Mouse (Mus musculus): ENCODE measurements around the gene Rbms3.

Rbms3 gene

GRCm38 (mm10) chr9:117107926-117108325 is 521.8 kb downstream of the Rbms3 start:
- DNase-seq (ENCODE audit: low spot score in 2 of 2) = no peak

- no peak for DNase-seq (ENCODE audit: low spot score in 2 of 2)
These were observed 527.3 kb downstream of the Rbms3 start for GRCm38 (mm10) chr9:117102198-117102930.

DNA sequence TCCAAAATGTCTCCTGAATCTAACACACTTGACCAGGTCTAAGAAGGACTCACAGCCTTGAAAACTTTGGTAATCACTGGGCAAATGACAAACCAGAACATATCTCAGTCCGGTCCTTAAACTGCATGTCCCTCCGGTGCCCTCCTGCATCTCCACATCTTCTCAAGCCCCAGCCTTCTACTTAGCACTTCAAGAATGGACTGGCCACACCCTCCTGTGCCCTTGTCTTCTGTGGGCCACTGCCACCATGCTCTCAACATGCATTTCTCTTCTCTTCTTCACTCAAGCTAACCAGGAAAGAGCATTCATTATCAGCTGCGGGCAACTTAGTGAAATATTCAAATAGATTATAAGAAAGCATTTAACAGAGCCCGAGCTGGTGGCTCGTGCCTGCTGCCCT is 529.5 kb downstream of the Rbms3 start:
- no peak for DNase-seq (ENCODE audit: low spot score in 2 of 2)

- no peak for DNase-seq (ENCODE audit: low spot score in 2 of 2)
These were observed 536.2 kb downstream of the Rbms3 start for GRCm38 (mm10) chr9:117093551-117093950.

DNA sequence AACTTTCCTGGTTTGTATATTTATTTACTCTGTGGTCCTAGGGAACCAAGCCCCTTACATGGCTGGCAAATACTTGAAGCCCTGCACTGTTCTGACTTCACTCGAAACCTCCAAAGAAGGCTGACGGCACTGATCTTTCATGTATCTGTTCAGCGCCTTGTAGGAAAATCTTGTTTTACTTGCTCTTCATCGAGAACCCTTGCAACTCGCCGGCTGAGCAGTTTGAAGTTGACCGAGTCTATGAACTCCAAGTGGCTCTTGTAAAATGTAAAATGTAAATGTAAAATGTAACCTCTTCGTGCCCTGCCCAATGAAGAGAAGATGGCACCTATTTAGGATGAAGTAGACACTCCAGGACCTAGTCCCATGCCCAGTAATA is 537.5 kb downstream of the Rbms3 start:
- DNase-seq (ENCODE audit: low spot score in 2 of 2) = no peak

DNA sequence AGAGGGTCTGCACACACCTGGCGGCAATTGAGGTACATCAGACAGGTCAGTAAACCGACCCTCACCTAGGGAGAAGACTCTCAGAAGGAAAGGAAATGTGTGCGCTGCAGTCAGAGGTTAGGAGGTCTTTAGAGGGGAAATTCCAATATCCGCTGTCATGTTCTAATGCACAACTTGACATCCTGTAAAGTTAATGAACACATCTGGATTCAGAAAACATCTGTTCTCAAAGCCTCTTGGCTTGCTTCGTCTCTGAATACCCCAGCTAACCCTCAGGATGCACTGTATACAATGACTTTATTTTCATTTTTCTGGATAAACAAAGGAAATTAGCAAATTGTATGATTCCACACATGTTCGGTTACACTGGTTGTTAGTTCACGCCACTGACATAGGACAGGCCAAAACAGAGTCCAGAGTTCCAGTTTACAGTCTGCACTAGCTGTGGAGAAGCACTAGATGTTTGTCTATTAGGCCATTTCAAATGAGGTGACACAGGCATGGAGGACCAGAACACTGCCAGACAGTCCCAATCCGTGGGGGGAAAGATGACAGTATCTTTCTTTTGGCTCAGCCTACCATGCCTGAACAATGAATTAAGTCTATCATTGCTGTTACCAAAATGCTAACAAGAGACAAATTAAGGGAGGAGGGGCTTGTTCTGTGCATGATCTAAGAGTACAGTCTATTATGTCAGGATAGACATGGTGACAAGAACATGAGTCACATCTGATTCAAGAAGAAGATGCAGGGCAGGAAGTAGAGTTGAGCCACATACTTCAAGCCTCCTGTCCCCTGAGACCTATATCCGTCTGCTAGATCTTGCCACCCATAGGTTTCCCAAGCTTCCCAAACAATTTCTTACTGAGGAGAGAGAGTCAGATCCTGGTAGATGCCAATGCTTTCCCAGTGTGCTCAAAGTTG is 538.2 kb downstream of the Rbms3 start:
- DNase-seq (ENCODE audit: low spot score in 2 of 2) = no peak

DNA sequence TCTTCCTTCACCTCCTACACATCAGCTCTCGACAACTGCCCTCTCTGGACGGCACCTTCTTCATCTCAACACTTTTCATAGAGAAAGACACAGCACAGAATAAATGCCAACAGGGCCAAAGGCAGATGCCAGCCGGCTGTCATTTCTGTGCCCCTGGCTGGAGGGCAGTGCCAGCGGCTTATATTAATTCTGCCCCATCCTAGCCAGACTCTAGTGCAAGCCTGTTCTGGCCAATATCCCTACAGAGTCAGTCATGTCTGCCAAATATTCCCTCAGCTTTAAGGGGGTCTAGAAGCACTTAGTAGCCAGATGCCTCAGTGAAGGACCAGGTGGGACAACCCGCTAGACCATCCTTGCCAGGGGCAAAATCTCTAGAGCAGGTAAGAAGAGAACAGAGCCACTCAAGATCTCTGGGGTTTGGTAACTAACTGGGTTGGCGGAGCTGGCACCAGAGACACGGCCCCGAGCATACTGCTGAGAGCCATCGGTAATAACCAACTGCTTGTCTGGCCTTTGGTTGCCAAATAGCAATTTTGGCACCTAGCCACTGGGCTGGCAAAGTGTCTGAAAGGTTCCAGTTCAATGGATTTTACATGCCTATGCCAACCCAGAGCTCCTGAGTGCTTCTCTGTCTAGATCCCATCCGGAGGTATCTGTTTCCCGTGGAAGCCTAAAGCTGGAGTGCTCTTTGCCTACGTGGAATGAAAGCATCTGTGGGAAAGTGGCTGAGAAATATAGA is 540.1 kb downstream of the Rbms3 start:
- peak in 1 of 2 experiments; percentile 2 for DNase-seq (ENCODE audit: low spot score in 2 of 2)

GRCm38 (mm10) chr9:117088309-117088708 is 541.4 kb downstream of the Rbms3 start:
- no peak for DNase-seq (ENCODE audit: low spot score in 2 of 2)

- no peak for DNase-seq (ENCODE audit: low spot score in 2 of 2)
These were observed 544.0 kb downstream of the Rbms3 start for GRCm38 (mm10) chr9:117085706-117086105.

- no peak for DNase-seq (ENCODE audit: low spot score in 2 of 2)
These were observed 545.2 kb downstream of the Rbms3 start for GRCm38 (mm10) chr9:117084471-117084870.

DNA sequence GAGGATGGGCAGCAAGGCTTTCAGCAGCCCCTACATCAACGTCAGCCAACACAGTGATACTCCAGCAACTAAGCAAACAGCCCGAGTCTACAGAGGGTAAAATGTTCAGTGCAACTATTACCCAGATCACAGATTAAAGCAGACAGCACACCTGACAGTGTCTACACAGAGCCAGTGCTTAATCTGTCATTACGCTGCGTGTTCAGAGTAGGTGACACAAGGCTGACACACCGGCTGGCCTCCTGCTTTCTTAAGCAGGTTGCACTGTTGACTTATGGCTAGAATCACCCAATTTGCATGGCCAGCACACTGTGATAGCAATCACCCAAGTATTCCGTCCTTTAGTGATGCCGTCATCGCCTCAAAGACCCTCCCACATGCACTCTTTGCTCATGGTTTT is 550.2 kb downstream of the Rbms3 start:
- no peak for DNase-seq (ENCODE audit: low spot score in 2 of 2)

DNA sequence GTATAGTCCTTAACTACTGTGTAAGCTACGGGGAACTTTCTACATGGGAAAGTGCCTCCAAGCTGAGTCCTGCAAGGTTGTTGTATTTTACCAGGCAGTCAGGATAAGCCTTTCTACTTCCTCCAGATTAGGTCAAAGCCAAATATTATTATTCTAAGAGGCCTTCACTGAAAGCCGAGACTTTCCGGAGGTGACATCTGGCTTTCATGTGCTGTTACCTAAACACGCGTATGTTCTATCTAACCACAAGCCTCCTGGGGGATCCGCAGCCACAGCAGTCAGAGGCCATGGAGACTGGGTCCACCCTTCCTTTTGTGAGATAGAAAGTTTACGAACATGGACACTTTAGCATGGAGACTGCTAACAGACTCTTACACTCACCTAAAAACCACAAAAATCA is 552.2 kb downstream of the Rbms3 start:
- no peak for DNase-seq (ENCODE audit: low spot score in 2 of 2)

DNA sequence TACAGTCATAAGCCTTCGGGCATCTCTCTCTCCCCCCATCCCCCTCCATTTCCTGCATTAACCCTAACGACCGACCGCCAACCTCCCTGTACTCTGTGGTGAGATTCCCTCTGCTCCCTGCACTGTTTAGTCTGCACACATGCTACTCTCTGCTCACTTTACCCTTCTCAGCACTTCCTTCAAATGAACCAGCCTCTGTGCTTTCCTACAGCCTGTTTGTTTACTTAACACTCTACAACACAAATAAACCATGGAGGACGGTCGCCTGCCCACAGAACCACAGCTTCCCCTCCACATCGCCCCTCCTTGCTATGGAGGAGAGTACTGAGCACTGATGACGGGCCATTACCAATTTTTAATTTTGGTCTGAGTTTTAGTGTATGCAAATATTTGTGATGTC is 552.9 kb downstream of the Rbms3 start:
- DNase-seq (ENCODE audit: low spot score in 2 of 2) = no peak

- no peak for DNase-seq (ENCODE audit: low spot score in 2 of 2)
These were observed 557.1 kb downstream of the Rbms3 start for GRCm38 (mm10) chr9:117072433-117073099.

DNA sequence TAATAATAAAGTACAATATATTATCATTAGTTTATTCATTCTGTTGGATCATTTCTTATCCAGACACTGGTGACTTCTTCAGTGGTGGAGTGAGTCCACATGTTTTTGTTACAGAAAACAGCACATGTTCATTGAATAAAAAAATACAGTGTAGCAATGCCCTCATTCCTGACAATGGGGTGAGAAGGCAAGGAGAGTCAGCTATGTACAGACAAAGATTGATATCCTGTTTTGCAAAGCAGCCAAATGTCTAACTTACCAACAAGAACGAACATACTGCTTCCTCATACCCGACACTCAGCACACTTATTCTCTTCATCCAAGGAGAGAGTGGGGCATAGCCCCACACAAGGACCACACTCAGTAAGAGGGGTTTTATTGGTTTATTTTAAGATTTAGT is 559.1 kb downstream of the Rbms3 start:
- DNase-seq (ENCODE audit: low spot score in 2 of 2) = no peak

- no peak for DNase-seq (ENCODE audit: low spot score in 2 of 2)
These were observed 560.5 kb downstream of the Rbms3 start for GRCm38 (mm10) chr9:117069232-117069631.

GRCm38 (mm10) chr9:117067703-117068419 is 561.9 kb downstream of the Rbms3 start:
- DNase-seq (ENCODE audit: low spot score in 2 of 2) = no peak

GRCm38 (mm10) chr9:117066502-117066901 is 563.2 kb downstream of the Rbms3 start:
- no peak for DNase-seq (ENCODE audit: low spot score in 2 of 2)

- DNase-seq (ENCODE audit: low spot score in 2 of 2) = no peak
These were observed 564.1 kb downstream of the Rbms3 start for GRCm38 (mm10) chr9:117065601-117066000.

DNA sequence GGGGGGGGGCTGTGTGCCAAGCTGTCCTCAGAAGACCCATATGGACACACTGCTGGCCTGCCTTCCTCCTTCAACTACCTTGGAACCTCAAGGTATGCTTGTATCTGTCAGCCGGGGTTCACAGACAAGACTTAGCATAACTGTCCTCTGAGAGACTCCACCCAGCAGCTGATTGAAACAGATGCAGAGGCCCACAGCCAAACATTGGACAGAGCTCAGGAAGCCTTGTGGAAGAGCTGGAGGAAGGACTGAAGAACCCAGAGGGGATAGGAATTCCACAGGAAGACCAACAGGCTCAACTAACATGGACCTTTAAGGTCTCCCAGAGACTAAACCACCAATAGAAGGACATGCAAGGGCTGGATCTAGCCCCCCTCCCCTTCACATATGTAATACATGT is 570.1 kb downstream of the Rbms3 start:
- DNase-seq (ENCODE audit: low spot score in 2 of 2) = no peak

DNA sequence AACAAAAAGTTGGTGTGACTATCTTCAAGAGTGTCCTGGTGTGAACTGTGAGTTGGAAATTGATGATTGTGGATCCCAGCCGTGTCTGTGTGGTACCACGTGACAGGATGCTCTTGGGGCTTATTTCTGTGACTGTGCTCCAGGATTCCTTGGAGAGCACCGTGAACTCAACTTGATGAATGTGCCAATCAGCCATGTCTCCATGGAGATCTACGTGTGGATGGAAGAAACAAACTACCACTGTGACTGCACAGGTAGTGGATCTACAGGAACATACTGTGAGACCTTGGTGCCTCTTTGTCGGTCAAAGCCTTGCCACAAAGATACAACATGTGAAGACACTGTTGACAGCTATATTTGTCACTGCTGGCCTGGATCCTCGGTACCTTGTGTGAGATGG is 570.6 kb downstream of the Rbms3 start:
- DNase-seq (ENCODE audit: low spot score in 2 of 2) = no peak

Measured in right cerebral cortex, adult 2 months (tissue).